Mouse (Mus musculus) CH12.LX (cell line): Measurements from ENCODE around the gene Zfyve16. TPM values are rescaled to one million over a fixed set of nuclear protein-coding genes. Genes with fewer than 3 reads are reported as not detected.

Source experiments
- DNase-seq: peaks from one replicate; pipeline ENCODE4 v3.0.0-alpha.2; 2013; ENCODE audit errors: extremely low read depth
- H3K27ac ChIP-seq: 2 replicates; pipeline ENCODE4 v1.5.1; 2012; ENCODE audit warnings: low read depth, mild to moderate bottlenecking, control low read depth, moderate library complexity; ENCODE audit not compliant: insufficient read depth
- H3K27me3 ChIP-seq: replicated peaks from 2 replicates; pipeline ENCODE3; 2012; ENCODE audit warnings: inconsistent platforms
- H3K36me3 ChIP-seq, 2 experiments: replicated peaks in 1 of 2; 2 replicates each; pipeline versions ENCODE3 to v1.6.1; 2012; ENCODE audit warnings: inconsistent platforms in 1 of 2, low read length in 1 of 2, mild to moderate bottlenecking in 1 of 2, mixed read lengths in 1 of 2, moderate library complexity in 1 of 2; ENCODE audit not compliant: control insufficient read depth in 1 of 2, insufficient read depth in 1 of 2
- H3K4me1 ChIP-seq, 2 experiments: 2 replicates each; pipeline ENCODE4 v1.6.1; 2012; ENCODE audit warnings: inconsistent platforms in 1 of 2, moderate library complexity in 1 of 2; ENCODE audit not compliant: insufficient read depth in 2 of 2, control insufficient read depth in 1 of 2
- H3K4me2 ChIP-seq: 2 replicates; pipeline ENCODE4 v1.6.1; 2012; ENCODE audit warnings: low read depth, mild to moderate bottlenecking, control low read depth; ENCODE audit not compliant: poor library complexity, insufficient read depth, severe bottlenecking
- H3K4me3 ChIP-seq, 3 experiments: fragments of 150-350 bp in 1 of 3; sonication (generic) in 1 of 3; replicated peaks in 1 of 3; 2 replicates each; pipeline versions ENCODE3 to v1.5.1; 2011 to 2012; ENCODE audit warnings: low read depth in 2 of 3, low read length in 2 of 3, mild to moderate bottlenecking in 2 of 3, moderate library complexity in 2 of 3, control low read depth in 1 of 3, improper control_type of control experiment in 1 of 3, inconsistent platforms in 1 of 3, mixed read lengths in 1 of 3; ENCODE audit not compliant: poor library complexity in 1 of 3
- H3K79me2 ChIP-seq: replicated peaks from 2 replicates; pipeline ENCODE4 v1.6.1; 2012; ENCODE audit warnings: mild to moderate bottlenecking, moderate library complexity; ENCODE audit not compliant: control insufficient read depth, poor library complexity, insufficient read depth, severe bottlenecking; ENCODE audit errors: extremely low read depth
- H3K9ac ChIP-seq: 2 replicates; pipeline ENCODE4 v1.6.1; 2012; ENCODE audit warnings: low read depth, mild to moderate bottlenecking, control low read depth, moderate library complexity; ENCODE audit not compliant: insufficient read depth
- H3K9me3 ChIP-seq: replicated peaks from 2 replicates; pipeline ENCODE3; 2012; ENCODE audit warnings: low read length, inconsistent platforms, mixed read lengths
- ELF1 ChIP-seq: IDR thresholded peaks from 2 replicates; pipeline ENCODE4 v1.6.1; 2014; ENCODE audit warnings: low read depth, mild to moderate bottlenecking, inconsistent platforms, low read length, improper control_type of control experiment
- ETS1 ChIP-seq: conservative IDR thresholded peaks from 2 replicates; pipeline ENCODE4 v1.6.1; 2012; ENCODE audit warnings: low read depth, mild to moderate bottlenecking, inconsistent platforms, low read length, improper control_type of control experiment, moderate library complexity
- KAT2A ChIP-seq: IDR thresholded peaks from 2 replicates; pipeline ENCODE4 v1.6.1; 2012; ENCODE audit warnings: low read length, improper control_type of control experiment, inconsistent platforms; ENCODE audit not compliant: insufficient replicate concordance
- NELFE ChIP-seq: IDR thresholded peaks from 2 replicates; pipeline ENCODE4 v1.6.1; 2011; ENCODE audit warnings: low read depth, low read length, improper control_type of control experiment
- POLR2AphosphoS2 ChIP-seq: IDR thresholded peaks from 2 replicates; pipeline ENCODE4 v1.6.1; 2011; ENCODE audit warnings: low read depth, low read length, improper control_type of control experiment
- RAD21 ChIP-seq: IDR thresholded peaks from 2 replicates; pipeline ENCODE4 v1.6.1; 2011; ENCODE audit warnings: low read depth, mild to moderate bottlenecking, low read length, improper control_type of control experiment, moderate library complexity
- RCOR1 ChIP-seq: conservative IDR thresholded peaks from 2 replicates; pipeline ENCODE4 v1.6.1; 2012; ENCODE audit warnings: low read depth, mild to moderate bottlenecking, inconsistent platforms, low read length, improper control_type of control experiment
- SIN3A ChIP-seq: IDR thresholded peaks from 2 replicates; pipeline ENCODE4 v1.6.1; 2012; ENCODE audit warnings: low read length, improper control_type of control experiment, inconsistent platforms
- TBP ChIP-seq: conservative IDR thresholded peaks from 2 replicates; pipeline ENCODE4 v1.6.1; 2011; ENCODE audit warnings: low read depth, low read length, improper control_type of control experiment
- USF1 ChIP-seq: IDR thresholded peaks from 2 replicates; pipeline ENCODE4 v1.6.1; 2014; ENCODE audit warnings: low read depth, mild to moderate bottlenecking, inconsistent platforms, low read length, improper control_type of control experiment
- ZKSCAN1 ChIP-seq: IDR thresholded peaks from 2 replicates; pipeline ENCODE4 v1.6.1; 2012; ENCODE audit warnings: low read depth, inconsistent platforms, low read length, improper control_type of control experiment, borderline replicate concordance
- dilution Hi-C: fragments of 300-500 bp; cut with MboI; formaldehyde crosslinking; loops from 2 replicates; pipeline ENCODE4 v1.14.3; 2020; ENCODE audit warnings: low sequenced_read_pairs; ENCODE audit not compliant: extremely low pct_unique_long_range_greater_than_20kb, extremely low pct_ligation_motif_present
- in situ Hi-C: fragments of 300-500 bp; cut with MboI; formaldehyde crosslinking; loops from 3 replicates; pipeline ENCODE4 v1.14.3; 2019; ENCODE audit warnings: low sequenced_read_pairs, low pct_ligation_motif_present, low pct_unique_long_range_greater_than_20kb, mixed read lengths
- polyA plus RNA-seq: library from polyadenylated mRNA; unstranded; fragments of >175 nt; gene quantifications from 2 replicates; pipeline ENCODE4 v1.2.1, GENCODE M21; 2012; ENCODE audit warnings: low read depth; ENCODE audit not compliant: insufficient read length
- total RNA-seq, 2 experiments: library from RNA; depleted of rRNA; stranded (reverse); fragments of 300-350 nt in 1 of 2; fragments of >200 nt in 1 of 2; gene quantifications; 2 replicates each; pipeline ENCODE4 v1.2.3; 2012 to 2014

Zfyve16 gene
- total and polyA plus RNA-seq, 3 experiments, result 4.3 to 8.5 (median 8.0) TPM

- dilution Hi-C loops, result no loop called here
- Histone ChIP-seq H3K4me1 (no peaks in the 10 kb centered on the region), H3K9ac (no peak overlapping the region)
- no peak for TF ChIP-seq ETS1
- TF ChIP-seq, all 38 proteins: peak for 0
- peaks cover 16 to 56% of the 10 kb centered on the region in 2 experiments for H3K36me3 ChIP-seq
- DNase-seq, result no peak
- H3K4me2 ChIP-seq, result no peak overlapping the region
- no peak overlapping the region for H3K4me3 ChIP-seq
- in situ Hi-C loops, result no loop called here
- H3K27ac ChIP-seq, result no peak overlapping the region
- H3K9me3 ChIP-seq, result no peaks in the 10 kb centered on the region
- no peaks in the 10 kb centered on the region for H3K79me2 ChIP-seq
- H3K27me3 ChIP-seq, result no peaks in the 10 kb centered on the region
Observed at GRCm38 (mm10) chr13:92504871-92505270, 25.8 kb downstream of the Zfyve16 start.

- Histone ChIP-seq H3K4me1 (peaks cover 3% of the 10 kb centered on the region in 2 experiments; a peak in 1 of 4 replicates), H3K4me2 (no peak overlapping the region), H3K4me3 (no peak overlapping the region), H3K27me3 (no peaks in the 10 kb centered on the region)
- DNase-seq, result no peak
- in situ Hi-C loops, result no loop called here
- no peak for TF ChIP-seq ETS1
- no peak for TF ChIP-seq ZKSCAN1
- no peak for TF ChIP-seq KAT2A
- no peak for TF ChIP-seq RAD21
- no peak for TF ChIP-seq NELFE
- TF ChIP-seq, all 38 proteins: peak for 0
- Histone ChIP-seq H3K36me3 (peaks cover 10 to 41% of the 10 kb centered on the region in 2 experiments), H3K27ac (no peak overlapping the region), H3K9me3 (no peaks in the 10 kb centered on the region), H3K9ac (no peak overlapping the region), H3K79me2 (no peaks in the 10 kb centered on the region)
- dilution Hi-C loops, result no loop called here
Observed at GRCm38 (mm10) chr13:92491923-92492322, 38.7 kb downstream of the Zfyve16 start.

GRCm38 (mm10) chr13:92490817-92491216 is 39.9 kb downstream of the Zfyve16 start:
- dilution Hi-C loops, result no loop called here
- H3K27ac ChIP-seq, result no peak overlapping the region
- TF ChIP-seq USF1 (no peak), ELF1 (no peak), RCOR1 (no peak), SIN3A (no peak), POLR2AphosphoS2 (no peak), TBP (no peak)
- TF ChIP-seq, all 38 proteins: peak for 0
- in situ Hi-C loops, result no loop called here
- Histone ChIP-seq H3K9me3 (no peaks in the 10 kb centered on the region), H3K36me3 (peaks cover 10 to 44% of the 10 kb centered on the region in 2 experiments), H3K4me1 (peaks cover 0 to 2% of the 10 kb centered on the region in 2 experiments; a peak in 1 of 4 replicates), H3K4me3 (no peak overlapping the region), H3K27me3 (no peaks in the 10 kb centered on the region), H3K9ac (no peak overlapping the region), H3K79me2 (no peaks in the 10 kb centered on the region), H3K4me2 (no peak overlapping the region)
- no peak for DNase-seq
